ENCODE assay signal across 9 mouse cellular contexts in genomic region chr15:26893136-26893535, GRCm38 (mm10). TPM values are rescaled to one million over a fixed set of nuclear protein-coding genes. Genes with fewer than 3 reads are reported as not detected.
A peak's percentile ranks its signal among the peaks of the same experiment; 100 is the strongest.
DNase-seq lines count a peak whose midpoint lies in the region; ATAC-seq lines count a peak whose summit lies in the region.
"Had no signal": no experiment of that assay in that cellular context is flagged by ENCODE, and none has a peak within 500 bp of the region (broad histone marks: within the 10 kb centered on the region; RNA-seq: fewer than 3 reads in every experiment).

No protein-coding gene starts in this region.

- no peak overlapping the region for H3K27ac ChIP-seq in heart, embryonic 15.5 days
- H3K27ac ChIP-seq in embryonic facial prominence, embryonic 10.5 days (replicated peaks) = no peak overlapping the region
- no peak overlapping the region for H3K27ac ChIP-seq in hindbrain, embryonic 11.5 days (ENCODE audit: low read depth, low read length)
- no peak overlapping the region for H3K27ac ChIP-seq in midbrain, embryonic 13.5 days

- H3K4me3 ChIP-seq in heart, embryonic 15.5 days = peak overlapping the region; percentile 18
- peak overlapping the region; percentile 90; the same call in 1 of the 2 replicates for H3K4me3 ChIP-seq in embryonic facial prominence, embryonic 10.5 days
- H3K4me3 ChIP-seq in hindbrain, embryonic 11.5 days (ENCODE audit: low read depth, low read length) = no peak overlapping the region
- H3K4me3 ChIP-seq in midbrain, embryonic 13.5 days (replicated peaks) = peak overlapping the region; percentile 12; the same call in 1 of the 2 replicates

- no peak for ATAC-seq in heart, embryonic 15.5 days (replicated peaks; ENCODE audit: insufficient number of reproducible peaks, insufficient read depth, low FRiP score, low read depth)
- ATAC-seq in hindbrain, embryonic 11.5 days (ENCODE audit: low FRiP score) = no peak
- ATAC-seq in midbrain, embryonic 13.5 days = no peak
- no peak for ATAC-seq in erythroid progenitor cell, adult 5-6 weeks (replicated peaks; ENCODE audit: low FRiP score, poor library complexity, severe bottlenecking)

- peak overlapping the region; percentile 92 for H3K4me2 ChIP-seq in heart, embryonic 15.5 days
- 0 out of 2 replicates have a peak overlapping the region, but pooled peaks have one; percentile 18 for H3K4me2 ChIP-seq in hindbrain, embryonic 11.5 days (replicated peaks; ENCODE audit: low read depth, low read length)
- peak overlapping the region; percentile 34 for H3K4me2 ChIP-seq in midbrain, embryonic 13.5 days (replicated peaks)

- no peaks in the 10 kb centered on the region for H3K36me3 ChIP-seq in heart, embryonic 15.5 days
- H3K36me3 ChIP-seq in embryonic facial prominence, embryonic 10.5 days (replicated peaks) = no peaks in the 10 kb centered on the region
- no peaks in the 10 kb centered on the region for H3K36me3 ChIP-seq in hindbrain, embryonic 11.5 days (ENCODE audit: control insufficient read depth, insufficient read depth, low read length)
- H3K36me3 ChIP-seq in midbrain, embryonic 13.5 days = no peaks in the 10 kb centered on the region

- peaks cover 6% of the 10 kb centered on the region; the same call in 1 of the 2 replicates for H3K4me1 ChIP-seq in heart, embryonic 15.5 days (replicated peaks)
- peaks cover 28% of the 10 kb centered on the region for H3K4me1 ChIP-seq in embryonic facial prominence, embryonic 10.5 days
- no peaks in the 10 kb centered on the region for H3K4me1 ChIP-seq in hindbrain, embryonic 11.5 days (replicated peaks; ENCODE audit: control insufficient read depth, insufficient read depth, low read length)
- H3K4me1 ChIP-seq in midbrain, embryonic 13.5 days (replicated peaks) = peaks cover 24% of the 10 kb centered on the region

- 37% methylated on average over 4 of the region's 4 CpGs for WGBS in heart, embryonic 15.5 days
- WGBS in embryonic facial prominence, embryonic 10.5 days = 51% methylated on average over 4 of the region's 4 CpGs
- 65% methylated on average over 4 of the region's 4 CpGs for WGBS in hindbrain, embryonic 11.5 days
- 58% methylated on average over 4 of the region's 4 CpGs for WGBS in midbrain, embryonic 13.5 days

- no peak for DNase-seq in heart, postnatal 4 days
- no peak for DNase-seq in embryonic facial prominence, embryonic 10.5 days (ENCODE audit: low spot score)
- no peak for DNase-seq in hindbrain, embryonic 11.5 days (ENCODE audit: low spot score)
- no peak for DNase-seq in cerebellum, postnatal 25 days
- DNase-seq in cerebellum, adult 11-12 months = no peak
- DNase-seq: adrenal gland, adult 8-10 months had no signal

- no peaks in the 10 kb centered on the region for H3K27me3 ChIP-seq in heart, embryonic 15.5 days
- H3K27me3 ChIP-seq in embryonic facial prominence, embryonic 10.5 days (replicated peaks; ENCODE audit: low read depth, poor library complexity, severe bottlenecking) = 0 out of 2 replicates have a peak, but pooled peaks cover 4% of the 10 kb centered on the region
- H3K27me3 ChIP-seq in hindbrain, embryonic 11.5 days (ENCODE audit: control insufficient read depth, insufficient read depth, low read length) = no peaks in the 10 kb centered on the region
- H3K27me3 ChIP-seq in midbrain, embryonic 13.5 days = peaks cover 6% of the 10 kb centered on the region

- no peaks in the 10 kb centered on the region for H3K9me3 ChIP-seq in heart, embryonic 15.5 days (replicated peaks)
- H3K9me3 ChIP-seq in embryonic facial prominence, embryonic 10.5 days = no peaks in the 10 kb centered on the region
- H3K9me3 ChIP-seq in hindbrain, embryonic 11.5 days (ENCODE audit: control insufficient read depth, low read length) = no peaks in the 10 kb centered on the region
- no peaks in the 10 kb centered on the region for H3K9me3 ChIP-seq in midbrain, embryonic 13.5 days

- no peak overlapping the region for H3K9ac ChIP-seq in heart, embryonic 15.5 days
- H3K9ac ChIP-seq in hindbrain, embryonic 11.5 days (ENCODE audit: low read depth, low read length) = no peak overlapping the region
- H3K9ac ChIP-seq in midbrain, embryonic 13.5 days (replicated peaks) = no peak overlapping the region

RNA-seq across cellular contexts. Expression of gene Fbxl7, which starts 2.2 kb away (rescaled TPM):
- 7.7 and 10.8 TPM in 2 replicates for polyA plus RNA-seq in heart, embryonic 15.5 days (2015; fragmentation: Nextera tagmentation; extraction: Ambion mirVana)
- total RNA-seq in heart, postnatal 4 days (2021) = 10 to 100 TPM in 1 of 2 experiments, 1 to 10 TPM in 1; 8.6 to 11.5 TPM
- polyA plus RNA-seq in embryonic facial prominence, embryonic 10.5 days (2016; fragmentation: Nextera tagmentation; extraction: Ambion mirVana) = 11.9 and 14.5 TPM in 2 replicates
- 13.0 and 20.5 TPM in 2 replicates for polyA plus RNA-seq in hindbrain, embryonic 11.5 days (2014; fragmentation: Nextera tagmentation; extraction: Ambion mirVana)
- polyA plus RNA-seq in midbrain, embryonic 13.5 days (2015; fragmentation: Nextera tagmentation; extraction: Ambion mirVana) = 9.3 and 9.9 TPM in 2 replicates
- not detected in 2 replicates for total RNA-seq in erythroid progenitor cell, adult 5-6 weeks (2015; ENCODE audit: low replicate concordance)
- total RNA-seq in erythroid progenitor cell, adult 5-6 weeks (2017; ENCODE audit: low replicate concordance) = not detected in 2 replicates

Comparison
In these comparisons a context has a peak if more than half of its experiments do, and no peak if none do; other contexts are left out.
1. H3K4me2 ChIP-seq: peak in every context shown above with its lines; median percentile 92 in heart, embryonic 15.5 days; 34 in midbrain, embryonic 13.5 days; 18 in hindbrain, embryonic 11.5 days.